Mouse (Mus musculus): ENCODE data around the gene Pla2g1b.

- TF ChIP-seq TCF12 (IDR thresholded peaks at IDR 0.05; ENCODE audit: insufficient read depth, poor library complexity, severe bottlenecking) (no peak), POLR2A (IDR thresholded peaks at IDR 0.05; ENCODE audit: insufficient read length, low read depth) (no peak), CEBPB (IDR thresholded peaks at IDR 0.05; ENCODE audit: insufficient read depth, poor library complexity, severe bottlenecking) (no peak)
Observed at GRCm38 (mm10) chr5:115522531-115522930, 56.5 kb downstream of the Pla2g1b start.
